Mouse (Mus musculus) liver, postnatal 0 days (tissue): Measurements from ENCODE around the gene Per1. TPM values are rescaled to one million over a fixed set of nuclear protein-coding genes. Genes with fewer than 3 reads are reported as not detected.

ENCODE experiments used
- ATAC-seq: fragments of 200-750 bp; cut with Nextera tagmentation; 2 replicates; pipeline ENCODE4 v1.8.0; 2017; ENCODE audit warnings: mild to moderate bottlenecking, moderate library complexity
- DNase-seq: peaks from one replicate; pipeline ENCODE4 v3.0.0-alpha.2; 2016
- H3K27ac ChIP-seq: fragments of 300-500 bp; sonication (generic); 2 replicates; pipeline ENCODE4 v1.5.1; 2014; ENCODE audit warnings: antibody characterized with exemption, moderate library complexity, mild to moderate bottlenecking, low read depth
- H3K27me3 ChIP-seq: fragments of 300-500 bp; sonication (generic); 2 replicates; pipeline ENCODE4 v1.6.1; 2014; ENCODE audit warnings: low read length, control low read depth, mixed read lengths; ENCODE audit not compliant: insufficient read depth
- H3K36me3 ChIP-seq: fragments of 300-500 bp; sonication (generic); replicated peaks from 2 replicates; pipeline ENCODE4 v1.6.1; 2014; ENCODE audit warnings: mild to moderate bottlenecking, control low read depth, low read length, moderate library complexity, mixed read lengths; ENCODE audit not compliant: insufficient read depth
- H3K4me1 ChIP-seq: fragments of 300-500 bp; sonication (generic); 2 replicates; pipeline ENCODE4 v1.6.1; 2014; ENCODE audit warnings: antibody characterized with exemption, mild to moderate bottlenecking, control low read depth; ENCODE audit not compliant: insufficient read depth
- H3K4me2 ChIP-seq: fragments of 300-500 bp; sonication (generic); 2 replicates; pipeline ENCODE4 v1.6.1; 2014; ENCODE audit warnings: low read depth, mild to moderate bottlenecking, low read length, moderate library complexity, mixed read lengths
- H3K4me3 ChIP-seq: fragments of 300-500 bp; sonication (generic); 2 replicates; pipeline ENCODE4 v1.5.1; 2014; ENCODE audit warnings: low read depth, low read length
- H3K9ac ChIP-seq: fragments of 300-500 bp; sonication (generic); replicated peaks from 2 replicates; pipeline ENCODE4 v1.6.1; 2014; ENCODE audit warnings: mild to moderate bottlenecking, moderate library complexity
- H3K9me3 ChIP-seq: fragments of 300-500 bp; sonication (generic); 2 replicates; pipeline ENCODE4 v1.6.1; 2016; ENCODE audit warnings: mild to moderate bottlenecking, control low read depth, low read length, mixed read lengths
- CTCF ChIP-seq: sonication (generic); IDR thresholded peaks from 2 replicates; pipeline ENCODE4 v1.5.1; 2016; ENCODE audit warnings: antibody characterized with exemption, low read depth
- EP300 ChIP-seq: IDR thresholded peaks from 2 replicates; pipeline ENCODE4 v1.6.1; 2016; ENCODE audit warnings: antibody characterized with exemption, low read depth, mild to moderate bottlenecking
- WGBS: fragments of 180-500 bp; shearing (Covaris S2); extraction: QIAGEN DNeasy Blood & Tissue Kit; methylation state at CpG from one replicate; pipeline ENCODE4 v1.1.7; 2014; ENCODE audit not compliant: insufficient replicate concordance; 5-methylcytosine and 5-hydroxymethylcytosine counted together
- polyA plus RNA-seq: library from polyadenylated mRNA; unstranded; fragments of >200 nt; fragmentation: Nextera tagmentation; extraction: Ambion mirVana; gene quantifications from 2 replicates; pipeline ENCODE4 v1.2.1, GENCODE M21; 2015

Gene Per1
- polyA plus RNA-seq, 1 experiment from 2014 or later: 8.2 TPM

DNA sequence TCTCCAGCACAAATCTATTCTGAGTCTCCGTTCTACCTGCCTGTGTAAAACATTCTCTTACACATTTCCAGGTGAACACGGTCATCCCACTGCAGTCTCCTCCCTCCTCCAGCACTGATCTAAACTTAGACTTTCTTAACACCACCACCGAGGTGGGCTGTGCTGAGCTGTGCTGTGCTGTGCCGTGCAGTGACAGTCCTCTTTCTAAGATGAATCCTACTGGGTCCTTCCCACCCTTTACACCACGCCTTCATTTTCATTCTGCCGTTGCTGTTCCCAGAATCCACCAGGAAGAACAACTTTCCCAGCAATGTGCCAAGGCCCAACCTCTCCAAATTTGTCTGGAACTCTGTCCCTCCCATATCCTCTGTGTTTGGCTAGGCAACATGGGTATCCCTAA is 8.6 kb upstream of the Per1 start:
- Histone ChIP-seq H3K9me3 (no peaks in the 10 kb centered on the region), H3K4me2 (no peak overlapping the region), H3K4me1 (peaks cover 22% of the 10 kb centered on the region), H3K4me3 (no peak overlapping the region), H3K27ac (no peak overlapping the region), H3K36me3 (peaks cover 19% of the 10 kb centered on the region), H3K9ac (no peak overlapping the region), H3K27me3 (no peaks in the 10 kb centered on the region)
- 74% methylated on average over 6 of the region's 6 CpGs for WGBS
- no peak for ATAC-seq
- TF ChIP-seq EP300 (no peak), CTCF (no peak)
- no peak for DNase-seq

DNA sequence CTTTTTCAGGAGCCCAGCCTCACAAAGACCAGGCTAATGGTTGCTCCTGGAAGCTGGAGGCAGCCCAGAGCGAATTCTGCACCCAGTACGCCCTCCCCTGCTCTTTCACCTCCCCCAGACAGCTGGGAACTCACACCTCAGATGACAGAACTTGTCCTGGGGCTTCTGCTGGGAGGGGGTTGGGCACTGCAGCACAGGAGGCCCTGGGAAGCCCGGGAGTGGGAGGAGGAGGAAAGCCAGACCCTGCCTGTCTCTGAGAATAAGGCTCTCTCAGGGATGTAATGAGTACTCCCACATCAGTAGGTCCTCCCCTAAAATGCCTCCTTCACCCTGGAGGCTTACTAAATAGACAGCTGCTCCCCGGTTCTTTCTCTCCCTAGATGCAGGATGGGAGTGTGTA is 7.9 kb upstream of the Per1 start:
- Histone ChIP-seq H3K36me3 (peaks cover 26% of the 10 kb centered on the region), H3K9ac (no peak overlapping the region; the same call in 1 of the 2 replicates), H3K9me3 (no peaks in the 10 kb centered on the region), H3K4me3 (no peak overlapping the region), H3K4me1 (peaks cover 25% of the 10 kb centered on the region), H3K27ac (no peak overlapping the region), H3K4me2 (no peak overlapping the region), H3K27me3 (no peaks in the 10 kb centered on the region)
- DNase-seq (no peak), ATAC-seq (no peak)
- WGBS: 58% methylated on average over 4 of the region's 4 CpGs
- TF ChIP-seq CTCF (no peak), EP300 (no peak)

DNA sequence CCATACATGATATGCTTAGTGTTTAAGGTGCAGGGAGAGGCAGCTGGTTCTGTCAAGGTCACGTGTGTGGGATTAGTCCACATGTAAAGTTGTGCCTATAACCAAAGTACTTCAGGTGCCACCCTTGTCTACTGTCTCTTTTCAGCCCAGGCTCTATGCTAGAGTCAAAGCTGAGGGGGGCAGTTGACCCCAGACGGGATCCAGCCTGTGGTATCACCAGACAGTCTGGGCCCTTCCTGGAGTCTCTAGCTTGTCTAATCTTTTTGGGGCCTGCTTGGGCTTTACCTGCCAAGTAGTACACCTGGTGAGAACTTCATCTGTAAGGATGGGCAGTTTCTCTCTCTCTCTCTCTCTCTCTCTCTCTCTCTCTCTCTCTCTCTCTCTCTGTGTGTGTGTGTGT is 7.4 kb upstream of the Per1 start:
- Histone ChIP-seq H3K27ac (no peak overlapping the region), H3K36me3 (peaks cover 30% of the 10 kb centered on the region), H3K27me3 (no peaks in the 10 kb centered on the region), H3K9ac (no peak overlapping the region; the same call in 1 of the 2 replicates), H3K4me3 (0 out of 2 replicates have a peak overlapping the region, but pooled peaks have one; percentile 97), H3K4me1 (peaks cover 25% of the 10 kb centered on the region), H3K9me3 (no peaks in the 10 kb centered on the region), H3K4me2 (peak overlapping the region; percentile 86; the same call in 1 of the 2 replicates)
- TF ChIP-seq EP300 (no peak), CTCF (no peak)
- DNase-seq (no peak), ATAC-seq (no peak)
- 63% methylated on average over 2 of the region's 2 CpGs for WGBS

DNA sequence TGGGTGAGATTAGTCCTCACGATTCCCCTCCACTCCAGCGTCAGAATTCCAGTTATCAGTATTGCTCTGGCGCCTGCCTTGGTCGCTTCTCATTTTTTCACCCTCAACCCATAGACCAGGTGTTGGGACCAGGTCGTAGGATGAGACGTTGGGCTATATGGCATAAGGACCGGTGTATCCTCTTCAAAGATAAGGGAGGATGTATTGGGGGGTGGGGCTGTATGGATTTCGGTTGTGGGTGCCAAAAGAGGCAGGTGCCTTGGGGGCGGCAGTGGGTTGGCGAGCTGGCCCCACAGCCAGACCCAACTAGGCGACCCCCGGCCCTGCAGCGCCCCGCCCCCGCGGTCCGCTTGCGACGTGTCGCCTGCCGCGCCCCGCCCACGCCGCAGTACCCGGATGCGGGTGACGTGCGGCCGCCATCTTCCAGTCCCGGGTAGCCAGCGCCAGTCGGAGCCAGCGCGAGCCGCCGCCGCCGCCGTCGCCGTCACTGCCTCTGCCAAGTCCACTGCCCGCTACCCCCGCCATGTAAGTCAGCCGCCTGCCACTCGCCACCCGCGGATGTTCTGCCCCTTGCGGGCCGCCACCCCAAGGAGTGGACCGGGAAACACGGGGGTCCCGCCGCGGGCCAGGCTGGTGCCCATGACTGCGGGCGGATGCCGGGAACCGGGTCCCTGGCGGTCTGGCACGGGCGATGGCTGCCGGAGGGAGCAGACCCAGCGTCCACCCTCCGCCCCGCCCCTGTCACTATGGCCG is 6.7 kb upstream of the Per1 start, which contains the start of gene Vamp2:
Vamp2 (plus strand) TSS at position 388 of the 753 bp plus-strand sequence.
- 3% methylated on average over 51 of the region's 67 CpGs for WGBS
- peak within 1 kb of the TSS; percentile 97 for H3K4me3 ChIP-seq
- no peaks in the 10 kb centered on the region for H3K27me3 ChIP-seq
- peaks cover 25% of the 10 kb centered on the region for H3K4me1 ChIP-seq
- H3K27ac ChIP-seq: peak within 1 kb of the TSS; percentile 96
- no peak for TF ChIP-seq CTCF
- no peak for TF ChIP-seq EP300
- peak within 1 kb of the TSS; percentile 86 for H3K4me2 ChIP-seq
- no peaks in the 10 kb centered on the region for H3K9me3 ChIP-seq
- peaks cover 31% of the 10 kb centered on the region for H3K36me3 ChIP-seq
- ATAC-seq (peak; percentile 78), DNase-seq (peak; percentile 93)
- peak within 1 kb of the TSS; percentile 100 for H3K9ac ChIP-seq

DNA sequence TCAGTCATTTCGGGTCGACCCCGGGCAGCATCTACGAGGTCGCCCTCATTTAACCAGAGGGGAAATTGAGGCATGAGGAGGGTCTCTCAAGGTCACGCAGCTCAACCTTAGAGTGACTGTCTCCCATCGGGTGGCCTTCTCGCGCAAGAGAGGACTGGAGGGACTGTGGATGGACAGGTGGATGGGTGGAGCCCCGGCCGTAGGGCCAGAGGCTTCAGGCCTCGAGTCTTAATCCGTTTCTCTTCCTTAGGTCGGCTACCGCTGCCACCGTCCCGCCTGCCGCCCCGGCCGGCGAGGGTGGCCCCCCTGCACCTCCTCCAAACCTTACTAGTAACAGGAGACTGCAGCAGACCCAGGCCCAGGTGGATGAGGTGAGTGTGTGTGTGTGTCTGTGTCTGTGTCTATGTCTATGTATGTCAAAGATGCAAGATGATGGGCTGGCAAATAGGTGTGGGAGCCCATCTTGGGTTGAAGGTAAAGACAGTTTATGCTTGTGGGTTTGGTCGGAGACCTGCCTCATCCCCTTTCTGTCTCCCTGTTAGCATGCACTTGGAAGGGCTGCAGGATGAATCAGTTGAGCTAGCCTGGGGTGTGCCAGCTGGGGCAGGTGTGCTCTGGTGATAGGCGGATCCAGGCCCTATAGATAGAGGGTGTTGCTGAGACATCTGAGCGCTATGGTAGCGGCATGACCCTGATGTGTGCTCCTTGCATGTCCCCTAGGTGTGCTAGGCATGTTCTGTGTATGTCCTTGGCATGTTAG is 6.0 kb upstream of the Per1 start:
- Histone ChIP-seq H3K27me3 (no peaks in the 10 kb centered on the region), H3K4me3 (peak overlapping the region; percentile 97), H3K4me2 (peak overlapping the region; percentile 86), H3K36me3 (peaks cover 31% of the 10 kb centered on the region), H3K9me3 (no peaks in the 10 kb centered on the region), H3K9ac (peak overlapping the region; percentile 100), H3K4me1 (peaks cover 28% of the 10 kb centered on the region), H3K27ac (peak overlapping the region; percentile 96)
- 0 out of 2 replicates have a peak, but pooled peaks have one; percentile 32 for TF ChIP-seq CTCF
- TF ChIP-seq EP300: peak; percentile 73
- ATAC-seq: peak; percentile 65
- 8% methylated on average over 25 of the region's 25 CpGs for WGBS
- no peak for DNase-seq
